Mouse (Mus musculus) urinary bladder, adult 18-20 months (tissue): ENCODE measurements around the gene St8sia1.

Experiments used
- DNase-seq, 2 experiments: peaks; one replicate each; pipeline ENCODE4 v3.0.0; 2022; ENCODE audit warnings: low spot score in 2 of 2, mixed read lengths in 2 of 2

The St8sia1 gene

GRCm38 (mm10) chr6:142865199-142865598 is 99.1 kb downstream of the St8sia1 start:
- no peak for DNase-seq

GRCm38 (mm10) chr6:142863881-142864280 is 100.4 kb downstream of the St8sia1 start:
- DNase-seq, result no peak

- no peak for DNase-seq
Observed at GRCm38 (mm10) chr6:142862265-142862664, 102.0 kb downstream of the St8sia1 start.

GRCm38 (mm10) chr6:142860396-142860795 is 103.9 kb downstream of the St8sia1 start:
- DNase-seq, result no peak

GRCm38 (mm10) chr6:142859946-142860345 is 104.3 kb downstream of the St8sia1 start:
- no peak for DNase-seq

DNA sequence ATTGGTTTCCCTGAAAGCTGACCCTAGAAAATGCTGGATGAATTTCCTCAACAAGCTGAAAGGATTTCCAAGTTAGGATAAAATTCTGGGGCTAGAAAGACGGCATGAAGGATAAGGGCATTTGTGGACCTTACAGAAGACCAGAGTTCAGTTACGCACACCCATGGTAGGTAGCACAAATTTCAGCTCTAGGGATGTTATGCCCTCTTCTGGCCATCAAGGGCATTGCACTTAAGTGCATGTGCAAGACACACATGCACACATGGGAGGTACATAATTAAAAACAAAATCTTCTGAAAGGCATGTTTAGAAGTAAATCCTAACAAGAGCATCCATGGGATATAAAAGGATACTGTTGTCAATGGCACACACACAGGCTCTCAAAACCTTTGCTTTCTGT is 105.3 kb downstream of the St8sia1 start:
- DNase-seq, result no peak

- DNase-seq, result no peak
Observed at GRCm38 (mm10) chr6:142856258-142856874, 107.9 kb downstream of the St8sia1 start.

- DNase-seq, result no peak
Observed at GRCm38 (mm10) chr6:142855761-142856160, 108.5 kb downstream of the St8sia1 start.

- DNase-seq, result no peak
Observed at GRCm38 (mm10) chr6:142852419-142853377, 111.6 kb downstream of the St8sia1 start.

- no peak for DNase-seq
Observed at GRCm38 (mm10) chr6:142850436-142850835, 113.8 kb downstream of the St8sia1 start.

- no peak for DNase-seq
Observed at GRCm38 (mm10) chr6:142849326-142849725, 114.9 kb downstream of the St8sia1 start.

GRCm38 (mm10) chr6:142847914-142848674 is 116.2 kb downstream of the St8sia1 start:
- no peak for DNase-seq

GRCm38 (mm10) chr6:142846855-142847254 is 117.4 kb downstream of the St8sia1 start:
- no peak for DNase-seq

DNA sequence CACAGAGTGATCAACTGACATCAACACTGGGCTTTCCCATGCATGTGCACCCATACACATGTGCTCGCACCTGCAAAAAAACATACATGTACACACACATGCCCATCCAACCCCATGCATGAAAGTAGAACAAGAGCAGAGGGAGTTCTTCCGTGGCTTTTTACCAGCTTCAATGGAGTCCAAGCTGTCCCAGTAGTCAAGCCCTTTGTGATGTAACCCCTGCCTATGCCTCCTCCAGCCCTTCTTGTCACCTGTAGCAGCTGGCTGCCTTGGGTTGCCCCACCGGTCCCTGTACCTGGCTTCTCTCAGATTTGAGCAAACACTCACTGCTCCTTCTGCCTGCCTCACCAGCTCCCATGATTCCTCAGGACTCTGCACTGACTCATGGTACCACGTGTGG is 119.2 kb downstream of the St8sia1 start:
- DNase-seq, result no peak

DNA sequence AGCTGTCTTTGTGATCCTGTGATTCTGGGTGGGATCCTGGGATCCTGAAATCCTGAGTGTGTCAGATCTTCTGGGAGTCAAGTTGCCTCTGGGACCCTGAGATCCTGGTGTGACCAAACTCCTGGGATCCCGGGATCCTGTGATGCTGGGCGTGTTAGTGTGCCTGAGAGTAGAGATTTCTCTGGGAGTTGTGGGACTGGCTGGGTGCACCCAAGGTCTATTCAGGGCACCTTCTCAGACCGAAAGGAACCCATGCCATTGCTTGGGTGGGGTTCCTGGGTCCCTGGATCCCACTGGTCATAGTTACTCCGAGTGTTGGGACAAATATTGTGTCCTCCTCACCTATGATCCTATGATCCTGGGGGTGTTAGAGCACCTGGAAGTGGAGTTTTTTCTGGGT is 120.2 kb downstream of the St8sia1 start:
- no peak for DNase-seq

- DNase-seq, result no peak
Observed at GRCm38 (mm10) chr6:142838501-142838900, 125.8 kb downstream of the St8sia1 start.

- DNase-seq, result no peak
Observed at GRCm38 (mm10) chr6:142837326-142837725, 126.9 kb downstream of the St8sia1 start.

- DNase-seq, result no peak
Observed at GRCm38 (mm10) chr6:142835726-142836125, 128.5 kb downstream of the St8sia1 start.

DNA sequence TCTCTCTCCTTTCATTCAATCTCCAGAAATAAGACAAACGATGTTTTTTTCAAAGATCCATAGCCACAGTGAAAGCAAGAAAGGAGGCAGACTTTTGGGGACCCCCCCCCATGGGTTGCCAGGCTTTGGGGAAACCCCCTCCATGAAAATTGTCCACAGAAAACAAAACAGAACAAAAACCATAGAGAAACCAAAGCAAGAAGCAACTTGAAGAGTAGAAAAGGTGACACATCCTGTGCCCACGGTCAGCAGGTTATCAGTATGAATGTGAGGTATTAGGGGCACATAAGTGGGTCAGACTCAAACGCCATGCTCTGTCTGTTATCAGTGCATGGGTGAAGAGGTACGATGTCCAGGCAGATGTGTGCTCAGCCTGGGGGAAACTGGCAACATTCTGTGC is 129.3 kb downstream of the St8sia1 start:
- DNase-seq, result no peak

GRCm38 (mm10) chr6:142831706-142832105 is 132.5 kb downstream of the St8sia1 start:
- DNase-seq, result no peak

GRCm38 (mm10) chr6:142831243-142831642 is 133.0 kb downstream of the St8sia1 start:
- DNase-seq, result no peak

- DNase-seq, result no peak
Observed at GRCm38 (mm10) chr6:142830221-142830620, 134.0 kb downstream of the St8sia1 start.
